Mouse (Mus musculus) urinary bladder, postnatal 36 days (tissue): Measurements from ENCODE around the gene Gm20388.

Source experiments
- DNase-seq, 2 experiments: peaks; one replicate each; pipeline ENCODE4 v3.0.0; 2022; ENCODE audit warnings: low spot score in 2 of 2, mixed read lengths in 1 of 2

Gm20388 gene

GRCm38 (mm10) chr8:120563851-120564837 lies 653.5 kb downstream of the Gm20388 start:
- DNase-seq, result peak; percentile 60 to 82

GRCm38 (mm10) chr8:120565151-120565711 lies 654.6 kb downstream of the Gm20388 start:
- no peak for DNase-seq

GRCm38 (mm10) chr8:120566681-120567080 lies 656.0 kb downstream of the Gm20388 start:
- DNase-seq, result no peak

- DNase-seq, result no peak
Observed at GRCm38 (mm10) chr8:120567731-120568130, 657.1 kb downstream of the Gm20388 start.

GRCm38 (mm10) chr8:120568164-120568798 lies 657.6 kb downstream of the Gm20388 start:
- no peak for DNase-seq

GRCm38 (mm10) chr8:120569123-120569522 lies 658.5 kb downstream of the Gm20388 start:
- no peak for DNase-seq

- DNase-seq, result peak; percentile 69 to 75
Observed at GRCm38 (mm10) chr8:120569939-120570715, 659.5 kb downstream of the Gm20388 start.

- DNase-seq, result no peak
Observed at GRCm38 (mm10) chr8:120571561-120571960, 660.9 kb downstream of the Gm20388 start.

GRCm38 (mm10) chr8:120572534-120572933 lies 661.9 kb downstream of the Gm20388 start:
- DNase-seq, result no peak

- no peak for DNase-seq
Observed at GRCm38 (mm10) chr8:120573866-120574265, 663.2 kb downstream of the Gm20388 start.

- no peak for DNase-seq
Observed at GRCm38 (mm10) chr8:120574941-120575340, 664.3 kb downstream of the Gm20388 start.

- DNase-seq, result no peak
Observed at GRCm38 (mm10) chr8:120575801-120576200, 665.2 kb downstream of the Gm20388 start.

GRCm38 (mm10) chr8:120577821-120578220 lies 667.2 kb downstream of the Gm20388 start:
- no peak for DNase-seq

GRCm38 (mm10) chr8:120580336-120581000 lies 669.8 kb downstream of the Gm20388 start:
- DNase-seq, result no peak

GRCm38 (mm10) chr8:120581329-120581728 lies 670.7 kb downstream of the Gm20388 start:
- no peak for DNase-seq

GRCm38 (mm10) chr8:120581811-120582210 lies 671.2 kb downstream of the Gm20388 start:
- no peak for DNase-seq

- DNase-seq, result no peak
Observed at GRCm38 (mm10) chr8:120585521-120585920, 674.9 kb downstream of the Gm20388 start.

- peak; percentile 100 for DNase-seq
Observed at GRCm38 (mm10) chr8:120588908-120589771, 678.5 kb downstream of the Gm20388 start, which contains the start of gene Gins2. Gene Gins2, minus strand, starts transcription at chr8:120589304.

- DNase-seq, result no peak
Observed at GRCm38 (mm10) chr8:120589921-120590320, 679.3 kb downstream of the Gm20388 start.
